Mouse (Mus musculus): Measurements from ENCODE around the gene Faim.

Faim gene

DNA sequence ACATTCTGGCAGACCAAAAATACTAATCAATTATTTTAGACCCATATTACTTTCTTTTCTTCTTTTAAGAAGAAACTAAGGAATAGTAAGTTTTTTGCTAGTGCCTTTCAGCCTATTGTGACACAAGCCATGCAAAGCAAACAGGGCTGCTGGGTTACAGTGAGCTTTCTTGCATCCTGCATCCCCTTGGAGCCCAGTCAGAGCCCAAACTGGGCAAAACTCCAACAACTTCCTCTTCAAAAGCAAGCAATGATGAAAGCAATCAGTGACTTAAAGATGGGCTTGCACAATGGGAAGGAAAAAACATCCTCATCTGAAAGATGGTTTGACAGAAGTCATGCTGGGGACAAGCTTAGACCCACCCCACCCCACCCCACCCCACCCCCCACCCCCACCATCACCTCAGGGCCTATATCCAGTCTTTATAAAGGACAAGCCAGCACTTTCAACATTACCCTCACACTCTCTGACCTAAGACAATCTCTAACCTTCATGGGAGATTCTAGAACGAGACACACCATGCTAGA, 62.6 kb downstream of the Faim start:
- no peak for ATAC-seq (ENCODE audit: low TSS enrichment)

DNA sequence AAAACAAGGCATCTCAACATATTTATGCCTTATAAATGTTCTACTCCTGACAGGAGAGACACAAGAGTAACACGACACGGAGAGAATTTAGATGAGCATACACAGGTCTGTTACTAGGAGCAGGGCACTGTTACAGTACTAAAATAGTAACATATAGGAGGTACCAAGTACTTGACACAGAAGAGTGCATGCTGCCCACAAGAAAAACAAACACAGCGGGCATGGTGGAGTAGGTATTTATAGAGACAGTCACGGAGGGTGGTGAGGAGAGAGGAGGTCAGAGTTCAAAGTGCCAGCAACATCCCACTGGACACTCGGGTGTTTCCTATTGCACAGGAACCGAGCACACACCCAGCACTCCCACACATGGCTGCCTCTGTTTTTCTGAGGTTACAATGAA, 63.6 kb downstream of the Faim start:
- ATAC-seq (ENCODE audit: low TSS enrichment): no peak

Measured in frontal cortex, adult (tissue).